In genomic region chr12:98875216-98875615, GRCm38 (mm10) we compare ENCODE assay signal across 22 mouse cellular contexts. TPM values are rescaled to one million over a fixed set of nuclear protein-coding genes. Genes with fewer than 3 reads are reported as not detected.
A peak's percentile ranks its signal among the peaks of the same experiment; 100 is the strongest.
DNase-seq lines count a peak whose midpoint lies in the region; ATAC-seq and TF ChIP-seq lines count a peak whose summit lies in the region.
"Had no signal": no experiment of that assay in that cellular context is flagged by ENCODE, and none has a peak within 500 bp of the region (broad histone marks: within the 10 kb centered on the region; RNA-seq: fewer than 3 reads in every experiment).

No protein-coding gene starts in this region.

- no peak for TF ChIP-seq POLR2A in embryonic fibroblast, embryonic 13.5 days (IDR thresholded peaks at IDR 0.05; ENCODE audit: low read depth, low read length)

- peak; percentile 45 for DNase-seq in heart, adult 11 months
- peak; percentile 57 for DNase-seq in NIH3T3 (ENCODE audit: low read depth)
- DNase-seq in adrenal gland, postnatal 36 days, result no peak
- DNase-seq: adrenal gland, adult 2 months; adrenal gland, postnatal 10 days; adrenal gland, postnatal 25 days; cerebellum, adult 11 months; cerebellum, adult 18-20 months; cerebellum, adult 8-10 months; cerebellum, adult 9-11 months; cerebellum, postnatal 14 days; cerebellum, postnatal 36 days; embryo, embryonic 11 days; forebrain, postnatal 0 days had no signal

- H3K4me1 ChIP-seq in heart, embryonic 11.5 days (ENCODE audit: control insufficient read depth, insufficient read depth, low read length), result no peaks in the 10 kb centered on the region
- H3K4me1 ChIP-seq in embryonic fibroblast, embryonic 13.5 days (ENCODE audit: control insufficient read depth, insufficient read depth, low read length), result peaks cover 2% of the 10 kb centered on the region; the same call in 1 of the 2 replicates
- no peaks in the 10 kb centered on the region for H3K4me1 ChIP-seq in hindbrain, embryonic 12.5 days
- H3K4me1 ChIP-seq: embryonic facial prominence, embryonic 13.5 days; embryonic facial prominence, embryonic 15.5 days; forebrain, embryonic 13.5 days; forebrain, embryonic 15.5 days had no signal

- ATAC-seq in heart, embryonic 11.5 days (replicated peaks; ENCODE audit: insufficient number of reproducible peaks, low FRiP score, low TSS enrichment), result no peak
- no peak for ATAC-seq in hindbrain, embryonic 12.5 days (ENCODE audit: low FRiP score)
- ATAC-seq: forebrain, embryonic 13.5 days; forebrain, embryonic 15.5 days; forebrain, postnatal 0 days had no signal

- WGBS in heart, embryonic 11.5 days (ENCODE audit: insufficient replicate concordance), result 56% methylated on average over 2 of the region's 2 CpGs
- 71% methylated on average over 2 of the region's 2 CpGs for WGBS in hindbrain, embryonic 12.5 days

- no peak overlapping the region for H3K9ac ChIP-seq in heart, embryonic 11.5 days (ENCODE audit: low read depth, low read length)
- no peak overlapping the region for H3K9ac ChIP-seq in hindbrain, embryonic 12.5 days
- H3K9ac ChIP-seq: embryonic facial prominence, embryonic 13.5 days; embryonic facial prominence, embryonic 15.5 days; forebrain, embryonic 13.5 days; forebrain, embryonic 15.5 days; forebrain, postnatal 0 days had no signal

- H3K4me2 ChIP-seq in heart, embryonic 11.5 days, result no peak overlapping the region
- H3K4me2 ChIP-seq in hindbrain, embryonic 12.5 days (replicated peaks), result no peak overlapping the region
- H3K4me2 ChIP-seq: embryonic facial prominence, embryonic 13.5 days; embryonic facial prominence, embryonic 15.5 days; forebrain, embryonic 13.5 days; forebrain, embryonic 15.5 days had no signal

- no peaks in the 10 kb centered on the region for H3K36me3 ChIP-seq in heart, embryonic 11.5 days (ENCODE audit: control insufficient read depth, insufficient read depth, low read length)
- no peaks in the 10 kb centered on the region for H3K36me3 ChIP-seq in hindbrain, embryonic 12.5 days
- H3K36me3 ChIP-seq: embryonic facial prominence, embryonic 13.5 days; embryonic facial prominence, embryonic 15.5 days; forebrain, embryonic 15.5 days had no signal

- no peak for TF ChIP-seq CTCF in embryonic fibroblast, embryonic 13.5 days (IDR thresholded peaks at IDR 0.05; ENCODE audit: borderline replicate concordance, insufficient read depth, low read length)

- H3K27ac ChIP-seq in heart, embryonic 11.5 days (ENCODE audit: low read depth, low read length), result no peak overlapping the region
- H3K27ac ChIP-seq in embryonic fibroblast, embryonic 13.5 days (ENCODE audit: insufficient read depth, low read length), result peak overlapping the region; percentile 71; the same call in 1 of the 2 replicates
- no peak overlapping the region for H3K27ac ChIP-seq in hindbrain, embryonic 12.5 days
- H3K27ac ChIP-seq: embryonic facial prominence, embryonic 13.5 days; embryonic facial prominence, embryonic 15.5 days; forebrain, embryonic 13.5 days; forebrain, embryonic 15.5 days had no signal

- no peak overlapping the region for H3K4me3 ChIP-seq in heart, embryonic 11.5 days (ENCODE audit: low read depth, low read length)
- no peak overlapping the region for H3K4me3 ChIP-seq in embryonic fibroblast, embryonic 13.5 days (ENCODE audit: insufficient read depth, low read length)
- no peak overlapping the region for H3K4me3 ChIP-seq in hindbrain, embryonic 12.5 days
- H3K4me3 ChIP-seq: embryonic facial prominence, embryonic 13.5 days; embryonic facial prominence, embryonic 15.5 days; forebrain, embryonic 13.5 days; forebrain, embryonic 15.5 days had no signal

- no peaks in the 10 kb centered on the region for H3K27me3 ChIP-seq in heart, embryonic 11.5 days (ENCODE audit: control insufficient read depth, insufficient read depth, low read length)
- no peaks in the 10 kb centered on the region for H3K27me3 ChIP-seq in hindbrain, embryonic 12.5 days
- H3K27me3 ChIP-seq: embryonic facial prominence, embryonic 13.5 days; embryonic facial prominence, embryonic 15.5 days; forebrain, embryonic 13.5 days; forebrain, embryonic 15.5 days had no signal

- H3K9me3 ChIP-seq in heart, embryonic 11.5 days (replicated peaks; ENCODE audit: control insufficient read depth, low read length), result no peaks in the 10 kb centered on the region
- no peaks in the 10 kb centered on the region for H3K9me3 ChIP-seq in hindbrain, embryonic 12.5 days (replicated peaks)
- H3K9me3 ChIP-seq: embryonic facial prominence, embryonic 13.5 days; embryonic facial prominence, embryonic 15.5 days; forebrain, embryonic 13.5 days; forebrain, embryonic 15.5 days had no signal

RNA-seq across cellular contexts. Expression of gene Eml5, which starts 26.1 kb away (rescaled TPM):
- 3.9 and 4.7 TPM in 2 replicates for polyA plus RNA-seq in heart, embryonic 11.5 days (2014; fragmentation: Nextera tagmentation; extraction: Ambion mirVana)
- polyA plus RNA-seq in embryonic fibroblast, embryonic 13.5 days (2011; ENCODE audit: insufficient read length, low read depth, missing spikeins), result 4.6 and 5.8 TPM in 2 replicates
- 10 to 100 TPM; 15.9 to 22.7 TPM for total RNA-seq in adrenal gland, postnatal 36 days (2021)
- 19.6 and 23.6 TPM in 2 replicates for polyA plus RNA-seq in hindbrain, embryonic 12.5 days (2016; fragmentation: Nextera tagmentation; extraction: Ambion mirVana)

RNA-seq across cellular contexts. Expression of gene Ttc8, which starts 45.2 kb away (rescaled TPM):
- polyA plus RNA-seq in heart, embryonic 11.5 days (2014; fragmentation: Nextera tagmentation; extraction: Ambion mirVana), result 17.4 and 17.5 TPM in 2 replicates
- polyA plus RNA-seq in embryonic fibroblast, embryonic 13.5 days (2011; ENCODE audit: insufficient read length, low read depth, missing spikeins), result 25.4 and 34.1 TPM in 2 replicates
- total RNA-seq in adrenal gland, postnatal 36 days (2021), result 10 to 100 TPM; 16.7 to 23.3 TPM
- 39.0 and 40.2 TPM in 2 replicates for polyA plus RNA-seq in hindbrain, embryonic 12.5 days (2016; fragmentation: Nextera tagmentation; extraction: Ambion mirVana)
- total RNA-seq: MEL had no signal

Comparison
In these comparisons a context has a peak if more than half of its experiments do, and no peak if none do; other contexts are left out.
1. DNase-seq: peak in heart, adult 11 months (single experiment) and NIH3T3 (single experiment); none in adrenal gland, postnatal 36 days (0 of 2).